Mouse (Mus musculus): ENCODE data around the gene Ccdc9. TPM values are rescaled to one million over a fixed set of nuclear protein-coding genes. Genes with fewer than 3 reads are reported as not detected.
"Not testable (repeated sequence)": the region's sequence is repeated elsewhere in the genome, so short reads cannot be mapped to it uniquely, and the experiment has no call there.

The Ccdc9 gene
- total and polyA plus RNA-seq, 3 experiments = 63.6 to 97.1 TPM; not detected in 1

DNA sequence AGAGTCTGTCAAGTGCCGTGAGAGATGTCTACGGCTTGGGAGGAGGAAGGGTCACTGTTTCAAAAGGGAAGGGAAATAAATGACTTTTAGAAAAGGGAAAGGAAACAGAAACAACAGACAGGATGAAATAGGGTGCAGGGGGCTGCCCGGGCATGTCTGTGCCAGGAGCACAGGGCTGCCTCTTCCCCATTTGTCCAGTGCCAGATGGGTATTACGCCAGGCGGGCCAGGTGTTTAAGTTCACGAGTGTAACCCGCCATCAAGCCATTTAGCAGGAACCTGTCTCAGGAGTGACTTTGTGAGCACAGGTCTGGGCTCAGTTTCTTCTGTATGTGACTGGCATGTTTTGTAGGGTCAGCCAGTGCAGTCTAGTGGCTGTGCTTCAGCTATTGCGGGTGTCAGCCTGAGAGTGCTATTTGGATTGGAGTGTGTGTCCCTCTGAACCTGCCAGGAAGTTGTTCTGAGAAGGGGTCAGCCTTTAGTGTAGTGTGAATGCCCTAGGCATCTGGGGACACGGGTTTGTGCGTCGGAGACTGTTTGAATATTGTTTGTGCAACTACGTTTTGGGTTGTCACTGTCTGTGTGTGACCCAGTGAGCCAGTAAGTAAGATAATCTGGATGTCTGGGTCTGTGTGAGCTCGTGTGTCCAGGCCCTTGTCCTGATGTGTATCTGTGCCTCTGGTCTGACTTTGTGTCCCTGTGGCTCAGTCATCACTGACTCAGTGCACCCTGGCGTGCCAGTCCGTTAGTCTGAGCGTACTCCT is 22.1 kb upstream of the Ccdc9 start:
- peak overlapping the region; percentile 4; the same call in 1 of the 2 replicates for H3K27ac ChIP-seq (ENCODE audit: control insufficient read depth, low read depth, low read length)
- H3K4me3 ChIP-seq (ENCODE audit: control insufficient read depth in 1 of 2, insufficient read depth in 1 of 2, low read depth in 2 of 2, low read length in 2 of 2) = peak overlapping the region; percentile 57 to 66
- DNase-seq (ENCODE audit: low read depth, low spot score) = peak; percentile 56
- H3K9me3 ChIP-seq (replicated peaks; ENCODE audit: insufficient read depth, low read length) = no peaks in the 10 kb centered on the region
- TF ChIP-seq USF2 (IDR thresholded peaks at IDR 0.05; ENCODE audit: borderline replicate concordance in 1 of 2, insufficient read depth in 1 of 2, low read depth in 1 of 2, low read length in 2 of 2) (no peak), CHD2 (IDR thresholded peaks at IDR 0.05; ENCODE audit: low read length) (no peak), SIN3A (IDR thresholded peaks at IDR 0.05; ENCODE audit: low read length) (no peak), MAX (IDR thresholded peaks at IDR 0.05; ENCODE audit: low read length) (no peak), HCFC1 (IDR thresholded peaks at IDR 0.05; ENCODE audit: low read depth, low read length) (no peak)
- H3K27me3 ChIP-seq (ENCODE audit: control insufficient read depth in 1 of 2, insufficient read depth in 2 of 2, low read length in 2 of 2) = no peaks in the 10 kb centered on the region
- H3K79me2 ChIP-seq (ENCODE audit: control insufficient read depth, insufficient read depth, low read length, poor library complexity) = peaks cover 14% of the 10 kb centered on the region
- peaks cover 0 to 2% of the 10 kb centered on the region in 2 experiments; a peak in 1 of 4 replicates for H3K36me3 ChIP-seq (ENCODE audit: control insufficient read depth in 1 of 2, insufficient read depth in 2 of 2, low read length in 2 of 2)
- peaks cover 4 to 10% of the 10 kb centered on the region in 2 experiments; a peak in 3 of 4 replicates for H3K4me1 ChIP-seq (ENCODE audit: control insufficient read depth in 1 of 2, insufficient read depth in 2 of 2, low read length in 2 of 2)
- H3K9ac ChIP-seq (ENCODE audit: control insufficient read depth, low read depth, low read length, poor library complexity, severe bottlenecking) = peak overlapping the region; percentile 37

GRCm38 (mm10) chr7:16308093-16308492 is 21.5 kb upstream of the Ccdc9 start, which contains the start of gene Bbc3:
Gene Bbc3, plus strand, starts transcription at chr7:16308393.
- not testable (repeated sequence) for H3K27me3 ChIP-seq (ENCODE audit: control insufficient read depth in 1 of 2, insufficient read depth in 2 of 2, low read length in 2 of 2); H3K4me1 ChIP-seq (ENCODE audit: control insufficient read depth in 1 of 2, insufficient read depth in 2 of 2, low read length in 2 of 2); DNase-seq (ENCODE audit: low read depth, low spot score); H3K36me3 ChIP-seq (ENCODE audit: control insufficient read depth in 1 of 2, insufficient read depth in 2 of 2, low read length in 2 of 2); H3K9me3 ChIP-seq (replicated peaks; ENCODE audit: insufficient read depth, low read length)
- H3K9ac ChIP-seq (ENCODE audit: control insufficient read depth, low read depth, low read length, poor library complexity, severe bottlenecking) = peak within 1 kb of the TSS; percentile 37
- peak within 1 kb of the TSS; percentile 4; the same call in 1 of the 2 replicates for H3K27ac ChIP-seq (ENCODE audit: control insufficient read depth, low read depth, low read length)
- peak within 1 kb of the TSS; percentile 57 to 66 for H3K4me3 ChIP-seq (ENCODE audit: control insufficient read depth in 1 of 2, insufficient read depth in 1 of 2, low read depth in 2 of 2, low read length in 2 of 2)
- peaks cover 14% of the 10 kb centered on the region for H3K79me2 ChIP-seq (ENCODE audit: control insufficient read depth, insufficient read depth, low read length, poor library complexity)

GRCm38 (mm10) chr7:16307141-16307540 is 20.5 kb upstream of the Ccdc9 start:
- not testable (repeated sequence) for H3K4me3 ChIP-seq (ENCODE audit: control insufficient read depth in 1 of 2, insufficient read depth in 1 of 2, low read depth in 2 of 2, low read length in 2 of 2); DNase-seq (ENCODE audit: low read depth, low spot score); H3K9ac ChIP-seq (ENCODE audit: control insufficient read depth, low read depth, low read length, poor library complexity, severe bottlenecking); H3K9me3 ChIP-seq (replicated peaks; ENCODE audit: insufficient read depth, low read length); H3K36me3 ChIP-seq (ENCODE audit: control insufficient read depth in 1 of 2, insufficient read depth in 2 of 2, low read length in 2 of 2); H3K27me3 ChIP-seq (ENCODE audit: control insufficient read depth in 1 of 2, insufficient read depth in 2 of 2, low read length in 2 of 2); H3K79me2 ChIP-seq (ENCODE audit: control insufficient read depth, insufficient read depth, low read length, poor library complexity); H3K4me1 ChIP-seq (ENCODE audit: control insufficient read depth in 1 of 2, insufficient read depth in 2 of 2, low read length in 2 of 2); H3K27ac ChIP-seq (ENCODE audit: control insufficient read depth, low read depth, low read length)
- peak; percentile 64 for TF ChIP-seq ZNF384 (IDR thresholded peaks at IDR 0.05; ENCODE audit: low read depth, low read length)
